Mouse (Mus musculus) cerebellum, postnatal 10 days (tissue): Measurements from ENCODE around the gene Zc2hc1b.
A peak's percentile ranks its signal among the peaks of the same experiment; 100 is the strongest.

Experiments used
- DNase-seq, 2 experiments: peaks; one replicate each; pipeline ENCODE4 v3.0.0; 2021; ENCODE audit warnings: mixed read lengths in 2 of 2

Gene Zc2hc1b

DNA sequence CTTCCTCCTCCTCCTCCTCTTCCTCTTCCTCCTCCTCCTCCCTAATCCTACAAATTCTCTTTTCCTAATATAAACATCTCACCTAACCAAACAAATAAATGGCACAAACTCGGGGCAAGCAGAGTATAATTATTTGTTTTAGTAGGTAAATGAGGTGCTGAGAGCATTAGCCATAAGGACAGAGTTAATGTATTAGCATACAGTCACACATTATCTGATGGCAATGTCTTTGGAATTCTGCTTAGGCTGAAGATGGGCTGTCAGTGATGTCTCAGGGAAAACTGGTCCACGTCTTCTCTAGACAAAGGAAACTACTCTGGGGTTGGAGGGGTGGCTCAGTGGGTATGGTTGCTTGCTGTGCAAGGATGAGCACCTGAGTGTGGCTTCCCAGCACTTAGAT lies 6.4 kb downstream of the Zc2hc1b start:
- DNase-seq: no peak

DNA sequence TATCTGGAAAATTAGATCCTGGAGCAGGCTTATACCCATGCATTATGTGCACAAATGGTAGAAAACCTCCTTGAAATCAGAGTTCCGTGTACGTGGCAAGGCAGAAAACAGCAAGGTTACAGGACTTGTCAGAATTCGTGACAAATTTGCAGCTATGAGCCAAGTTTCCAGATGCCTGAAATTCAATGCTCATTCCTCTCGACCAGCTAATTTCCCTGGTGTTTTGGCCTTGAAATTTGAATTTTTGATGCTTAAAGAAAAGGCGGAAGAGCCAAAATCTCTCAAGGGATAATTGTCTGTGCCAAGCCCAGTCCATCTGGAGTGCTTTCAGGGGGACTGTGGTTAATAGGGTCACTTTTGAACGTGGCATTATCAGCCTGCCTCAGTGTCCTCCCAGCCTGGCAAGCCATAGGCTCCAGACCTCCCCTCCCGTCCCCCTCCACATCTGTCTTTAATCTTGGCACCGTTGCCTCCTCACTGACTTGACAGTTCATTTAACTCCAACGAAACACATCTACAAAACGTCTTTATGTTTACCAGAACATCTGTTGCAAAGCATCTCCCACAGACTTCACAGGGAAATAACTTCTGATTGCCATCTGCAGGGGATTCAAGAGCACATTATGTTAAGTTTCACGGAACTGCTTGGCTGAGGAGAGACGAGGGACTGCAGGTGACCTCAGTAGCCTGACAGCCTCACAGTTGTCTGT lies 6.9 kb downstream of the Zc2hc1b start:
- DNase-seq: peak; percentile 62 to 73

DNA sequence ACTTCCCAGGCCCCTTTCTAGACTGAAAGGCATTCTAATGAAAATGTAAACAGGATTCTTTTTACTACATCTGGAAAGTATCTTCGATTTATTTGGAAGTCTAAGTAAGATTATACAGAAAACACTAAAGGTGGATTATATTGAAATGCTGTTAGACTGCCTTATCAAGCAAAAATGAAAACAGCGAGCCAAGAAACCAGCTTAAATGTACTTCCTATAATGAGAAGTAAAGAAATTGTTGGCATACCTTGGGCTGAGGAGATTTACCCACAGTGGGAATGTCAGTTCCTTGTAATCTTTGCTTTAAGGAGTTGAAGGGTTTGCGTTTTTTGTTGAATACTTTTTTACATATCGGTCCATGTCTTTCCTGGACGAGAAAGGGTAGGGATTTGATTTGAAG lies 9.4 kb downstream of the Zc2hc1b start:
- DNase-seq: no peak

DNA sequence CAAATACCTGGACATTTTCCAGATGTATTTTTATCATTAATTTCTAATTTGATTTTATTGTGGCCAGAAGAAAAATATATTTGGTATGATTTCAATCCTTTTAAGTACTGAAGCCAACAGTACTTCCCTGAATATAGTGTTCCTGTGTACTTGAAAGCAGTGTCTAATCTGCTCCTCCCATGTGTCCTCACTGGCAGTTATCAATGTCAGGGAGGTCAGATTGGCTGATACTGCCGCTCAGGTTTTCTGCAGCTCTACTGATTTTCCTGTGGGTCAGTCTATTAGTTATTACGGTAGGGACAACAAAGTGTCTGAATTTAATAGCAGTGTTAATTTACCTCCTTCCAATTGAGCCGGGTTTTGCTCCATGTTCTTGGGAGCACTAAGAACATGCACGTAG lies 15.8 kb downstream of the Zc2hc1b start:
- no peak for DNase-seq

DNA sequence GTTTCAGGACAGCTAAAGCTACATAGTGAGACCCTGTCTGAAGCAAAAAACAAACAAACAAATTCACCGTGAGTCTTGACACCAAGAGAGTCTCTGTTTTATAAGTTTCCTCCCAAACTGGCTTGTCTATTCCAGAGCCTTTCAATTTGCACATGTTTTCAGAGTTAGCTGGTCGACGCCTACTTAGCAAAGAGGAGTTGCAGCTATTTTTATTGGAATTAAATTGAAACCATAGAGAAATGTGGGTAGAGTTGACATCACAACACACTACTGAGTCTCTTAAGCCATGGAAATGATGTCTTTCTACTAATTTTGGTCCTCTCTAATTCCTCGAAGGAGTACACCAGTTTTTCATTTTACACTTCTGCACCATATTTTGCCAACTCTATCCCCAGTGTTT lies 16.9 kb downstream of the Zc2hc1b start:
- DNase-seq: no peak

DNA sequence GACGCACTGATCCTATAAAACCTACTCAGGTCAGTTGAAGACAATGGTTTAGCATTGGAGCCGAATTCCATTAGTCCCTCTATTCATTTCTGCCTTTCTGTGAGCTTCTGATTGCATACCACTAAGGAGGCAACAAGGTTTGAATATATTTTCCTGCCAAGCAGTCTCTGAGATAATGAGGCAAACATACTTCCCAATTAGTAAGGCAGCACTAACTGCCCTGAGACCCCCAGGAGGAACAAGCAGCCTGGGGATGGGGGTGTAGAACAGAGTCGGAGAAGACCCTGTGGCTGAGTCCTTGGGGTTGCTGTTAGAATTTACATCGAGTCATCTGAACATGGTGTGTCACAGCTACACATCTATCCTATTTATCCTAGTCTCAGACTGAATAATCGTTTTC lies 22.4 kb downstream of the Zc2hc1b start:
- DNase-seq: no peak

DNA sequence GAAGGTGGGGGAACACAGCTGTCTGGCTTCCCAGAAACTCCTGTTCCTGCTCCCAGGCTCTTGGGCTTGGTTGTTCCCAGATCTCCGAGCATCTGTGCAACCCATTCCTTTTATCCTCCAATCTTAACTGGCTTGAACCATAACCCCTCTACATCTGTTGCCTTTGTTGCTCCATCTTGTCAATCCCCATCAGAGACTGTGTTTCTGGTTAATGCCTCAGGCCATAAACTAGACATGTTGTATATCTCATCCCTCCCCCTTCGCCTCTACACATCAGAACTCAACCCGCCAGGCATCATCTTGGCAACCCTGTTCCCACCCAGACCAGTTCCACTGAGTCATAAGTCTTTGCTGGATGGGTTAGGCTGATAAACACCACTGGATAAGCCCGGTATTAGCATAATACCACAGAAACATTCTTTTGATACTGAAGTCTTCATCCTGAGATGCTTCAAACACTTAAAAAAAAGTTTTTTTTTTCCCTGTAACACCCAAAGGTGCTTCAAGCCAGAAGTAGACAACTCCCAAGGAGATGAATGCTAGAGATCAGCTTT lies 24.9 kb downstream of the Zc2hc1b start:
- no peak for DNase-seq

DNA sequence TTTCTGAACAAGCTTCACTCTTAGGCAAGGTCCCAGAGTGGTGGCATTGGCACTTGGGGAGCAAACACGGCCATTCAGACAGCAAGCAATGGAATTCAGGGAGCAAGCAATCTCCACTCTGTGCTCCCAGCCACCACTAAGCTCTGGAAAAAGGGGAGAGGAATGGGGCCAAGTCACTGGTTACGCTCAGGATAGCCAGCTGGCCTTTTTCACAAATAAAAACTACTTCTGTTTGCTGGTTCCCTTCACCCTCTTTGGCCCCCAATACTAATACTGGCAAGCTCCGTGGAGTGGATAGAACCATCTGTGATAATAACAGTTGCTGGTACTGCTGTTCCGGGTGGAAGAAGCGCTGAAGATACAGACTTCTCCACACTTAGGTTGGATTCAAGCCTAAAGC lies 26.5 kb downstream of the Zc2hc1b start:
- DNase-seq: peak; percentile 62 to 68

DNA sequence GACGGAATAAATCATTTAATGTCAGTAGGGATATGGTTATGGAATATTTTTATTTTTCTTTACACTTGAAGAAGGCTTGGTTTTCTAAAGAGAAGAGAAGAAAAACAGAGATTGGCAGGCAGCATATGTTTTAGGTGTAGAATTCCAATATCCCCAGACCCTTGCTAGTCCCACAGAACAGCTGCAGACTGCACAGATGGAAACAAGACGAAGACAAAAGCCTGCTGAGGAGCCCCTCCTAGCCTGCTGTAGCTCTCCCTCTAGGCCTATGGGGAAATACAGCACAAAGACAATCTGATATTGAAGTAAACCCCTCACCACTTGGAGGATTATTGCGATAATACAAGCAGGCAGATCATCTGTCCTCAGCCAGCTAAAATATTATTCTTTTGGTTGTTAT lies 27.4 kb downstream of the Zc2hc1b start:
- no peak for DNase-seq

DNA sequence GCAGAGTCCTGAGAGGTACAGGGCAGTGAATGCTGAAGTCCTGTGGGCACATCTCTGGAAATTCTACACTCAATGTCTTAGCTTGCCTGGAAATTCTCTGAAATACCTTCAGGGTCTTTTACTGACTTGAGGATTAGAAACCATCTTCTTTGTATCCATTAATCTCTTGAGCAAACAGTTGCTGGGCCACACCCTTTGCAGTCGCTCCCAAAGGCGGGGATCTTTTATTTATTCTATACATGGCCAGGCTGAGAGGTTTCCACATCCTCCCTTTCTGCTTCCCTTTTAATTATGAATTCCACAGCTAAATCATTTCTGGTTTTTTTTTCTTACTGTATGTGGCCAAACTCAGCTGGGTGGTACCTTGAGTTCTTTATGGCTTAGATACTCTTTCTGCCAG lies 37.4 kb downstream of the Zc2hc1b start:
- DNase-seq: no peak

DNA sequence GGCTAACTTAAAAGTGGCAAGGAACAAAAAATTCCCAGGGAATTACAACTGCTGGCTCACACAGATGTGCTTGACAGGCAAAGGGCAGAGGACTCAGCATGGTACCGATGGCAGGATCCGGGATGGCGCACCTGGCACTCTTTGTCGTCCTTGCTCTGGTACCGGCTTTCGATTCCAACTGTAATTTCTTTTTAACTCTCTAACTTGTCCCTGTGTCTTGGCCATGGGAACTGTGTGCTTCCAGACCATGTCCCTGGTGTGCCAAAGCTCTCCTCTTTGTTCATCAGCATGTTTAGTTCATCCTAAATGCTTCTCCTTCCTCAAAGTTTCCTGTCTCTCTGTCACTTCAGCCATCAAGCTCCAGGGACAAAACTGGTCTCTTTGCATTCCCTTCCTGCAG lies 39.9 kb downstream of the Zc2hc1b start:
- DNase-seq: no peak

DNA sequence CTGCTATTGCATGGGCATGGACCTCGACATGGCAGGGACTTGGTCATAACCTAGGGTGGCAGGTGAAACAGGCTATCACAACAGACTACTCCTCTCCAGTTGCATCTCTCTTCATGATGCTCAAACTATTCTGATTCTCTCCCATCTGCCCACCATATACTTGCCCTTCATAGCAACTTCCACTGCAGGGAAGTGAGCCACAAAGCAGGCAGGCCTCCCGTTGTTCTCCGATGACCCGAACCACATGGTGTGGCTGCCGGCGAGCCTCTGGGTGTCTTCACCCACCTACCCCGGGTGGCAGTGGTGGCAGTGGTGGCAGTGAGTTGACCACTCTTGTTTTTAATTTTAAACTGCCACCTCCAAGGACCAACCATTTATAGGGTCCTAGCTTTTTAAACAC lies 42.1 kb downstream of the Zc2hc1b start:
- no peak for DNase-seq

DNA sequence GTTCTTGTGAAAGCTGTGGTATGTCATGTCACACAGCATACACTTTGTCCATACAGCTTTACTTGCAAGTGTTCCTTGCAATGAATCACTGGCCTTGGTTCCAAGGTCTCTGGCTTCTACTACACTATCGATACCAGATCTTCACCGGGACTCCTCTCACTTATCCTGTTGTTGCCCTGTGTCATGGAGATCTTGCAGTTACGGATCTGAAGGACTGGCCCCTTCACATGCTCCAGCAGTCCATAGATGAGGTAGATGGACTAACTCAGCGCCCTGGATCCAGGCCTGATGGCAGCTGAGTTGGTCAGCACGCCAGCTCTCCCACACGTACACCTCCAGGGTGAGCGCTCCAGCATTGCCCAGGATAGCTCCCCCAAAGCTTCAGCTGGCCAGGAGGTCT lies 42.5 kb downstream of the Zc2hc1b start:
- DNase-seq: no peak

DNA sequence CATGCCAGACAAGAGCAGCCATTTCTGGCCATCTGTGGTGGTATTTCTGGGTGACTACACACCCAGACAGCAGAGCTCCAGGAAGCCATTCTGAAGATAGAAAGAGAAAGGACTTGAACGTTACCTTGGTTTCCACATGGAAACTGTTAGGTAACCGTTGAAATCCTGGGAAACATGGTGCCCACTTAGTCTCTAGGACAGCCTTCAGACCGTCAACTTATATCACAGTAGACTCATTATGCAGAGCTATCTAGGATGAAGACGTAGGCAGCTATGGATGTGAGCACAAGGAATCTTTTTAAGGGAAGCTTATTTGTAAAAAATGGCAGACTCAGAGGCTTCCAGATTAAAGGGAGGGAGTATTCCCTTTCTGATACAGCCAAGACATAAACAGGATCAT lies 44.0 kb downstream of the Zc2hc1b start:
- no peak for DNase-seq

DNA sequence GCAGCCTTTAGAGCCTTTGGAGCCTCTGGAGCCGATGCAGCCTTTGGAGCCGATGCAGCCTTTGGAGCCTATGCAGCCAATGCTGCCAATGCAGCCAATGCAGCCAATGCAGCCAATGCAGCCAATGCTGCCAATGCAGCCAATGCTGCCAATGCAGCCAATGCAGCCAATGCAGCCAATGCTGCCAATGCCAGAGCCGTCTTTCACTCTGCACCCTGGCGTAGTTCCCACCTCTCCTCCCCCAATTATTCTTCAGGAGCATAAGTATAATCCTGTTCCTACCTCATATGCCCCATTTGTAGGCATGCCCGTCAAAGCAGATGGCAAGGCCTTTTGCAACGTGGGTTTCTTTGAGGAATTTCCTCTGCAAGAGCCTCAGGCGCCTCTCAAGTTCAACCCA lies 49.9 kb downstream of the Zc2hc1b start:
- DNase-seq: peak; percentile 38 to 55

DNA sequence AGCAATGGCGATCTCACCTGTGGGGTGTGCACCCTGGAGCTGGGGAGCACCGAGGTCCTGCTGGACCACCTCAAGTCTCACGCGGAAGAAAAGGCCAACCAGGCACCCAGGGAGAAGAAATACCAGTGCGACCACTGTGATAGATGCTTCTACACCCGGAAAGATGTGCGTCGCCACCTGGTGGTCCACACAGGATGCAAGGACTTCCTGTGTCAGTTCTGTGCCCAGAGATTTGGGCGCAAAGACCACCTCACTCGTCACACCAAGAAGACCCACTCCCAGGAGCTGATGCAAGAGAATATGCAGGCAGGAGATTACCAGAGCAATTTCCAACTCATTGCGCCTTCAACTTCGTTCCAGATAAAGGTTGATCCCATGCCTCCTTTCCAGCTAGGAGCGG lies 50.5 kb downstream of the Zc2hc1b start:
- DNase-seq: peak; percentile 50

DNA sequence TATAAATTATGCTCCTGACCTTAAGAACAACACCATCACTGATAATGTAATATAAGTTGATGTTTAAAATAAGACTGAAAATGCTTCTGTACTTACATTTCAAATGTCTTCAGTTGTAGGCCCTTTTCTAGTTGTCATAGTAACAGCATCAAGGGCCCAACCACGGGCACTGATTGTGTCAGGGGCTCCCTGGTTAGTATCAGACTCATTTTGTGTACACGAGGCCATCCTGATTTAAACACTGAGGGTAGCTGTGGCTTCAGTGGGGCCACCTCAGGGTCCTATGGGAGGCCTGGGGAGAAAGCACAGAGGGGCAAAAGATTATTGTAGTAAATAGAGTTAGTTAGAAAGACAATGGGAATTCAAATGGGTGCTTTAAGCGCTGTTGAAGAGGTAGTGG lies 52.0 kb downstream of the Zc2hc1b start:
- DNase-seq: no peak

DNA sequence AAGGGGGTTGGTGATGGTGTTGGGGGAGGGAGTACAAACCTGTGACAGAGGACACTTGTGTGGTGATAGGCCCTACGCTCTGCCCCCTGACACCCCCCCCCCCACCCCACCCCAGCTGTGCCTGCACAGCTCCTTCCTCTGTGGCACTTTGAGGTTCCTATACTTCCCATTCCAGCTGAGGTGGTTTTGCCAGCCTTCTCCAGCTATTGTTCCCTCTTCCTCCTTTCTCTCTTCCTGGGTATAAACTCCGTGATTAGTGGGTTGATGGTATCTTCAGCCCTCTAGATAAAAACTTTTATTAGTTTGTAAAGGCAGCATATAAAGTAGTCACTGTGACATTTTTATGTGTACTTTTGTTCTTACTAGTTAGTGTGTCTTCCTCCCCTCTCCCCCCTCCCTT lies 58.5 kb downstream of the Zc2hc1b start:
- no peak for DNase-seq

DNA sequence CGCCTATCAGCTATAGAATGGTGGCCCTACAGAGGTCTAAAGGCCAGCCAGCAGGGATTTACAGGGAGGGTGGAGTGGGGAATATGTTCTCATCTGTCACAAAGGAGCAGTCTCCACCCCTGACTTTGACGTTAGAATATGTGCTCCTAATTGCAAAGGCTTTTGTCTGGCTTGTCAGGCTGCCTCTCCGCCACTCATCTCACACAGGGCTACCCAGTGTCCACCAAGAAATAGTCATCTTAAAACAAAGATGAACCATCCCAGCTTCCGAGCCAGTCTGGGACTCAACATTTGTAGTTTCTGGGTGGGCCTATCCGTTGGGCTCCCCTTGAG lies 59.1 kb downstream of the Zc2hc1b start:
- no peak for DNase-seq

DNA sequence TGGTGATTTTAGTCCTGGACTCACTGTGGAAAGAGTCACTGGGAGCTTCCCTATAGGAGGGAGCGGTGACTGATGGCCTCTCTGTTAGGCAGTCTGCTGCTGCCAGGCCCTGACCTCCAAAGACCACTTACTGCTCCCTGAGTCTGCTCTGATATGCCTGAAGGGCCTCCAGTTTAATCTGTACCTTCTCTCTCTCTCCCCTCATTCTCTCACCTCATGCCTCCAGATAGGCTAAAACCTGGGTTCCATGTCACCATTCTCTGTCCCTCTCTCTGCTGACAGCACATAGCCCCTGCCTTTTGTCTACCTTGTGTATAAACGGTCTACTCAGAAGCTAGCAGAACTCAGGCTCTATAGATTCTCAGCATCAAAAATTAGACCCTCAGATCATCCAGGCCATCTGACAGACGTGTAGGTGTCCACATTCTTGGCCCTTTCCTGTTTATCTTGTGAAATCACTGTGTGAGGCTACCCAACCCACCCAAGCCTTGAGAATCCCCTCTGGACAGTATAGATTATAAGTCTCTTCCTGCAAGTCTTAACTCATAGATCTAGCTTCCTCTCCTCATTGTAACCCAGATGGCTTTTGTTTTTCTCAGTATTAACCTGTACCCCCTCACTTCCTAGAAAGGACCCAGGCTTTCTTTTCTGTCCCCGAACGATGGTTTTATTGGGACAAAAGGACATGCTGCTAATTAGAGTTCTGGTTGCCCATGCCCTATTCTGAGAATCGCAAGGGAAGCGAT lies 59.6 kb downstream of the Zc2hc1b start:
- no peak for DNase-seq

DNA sequence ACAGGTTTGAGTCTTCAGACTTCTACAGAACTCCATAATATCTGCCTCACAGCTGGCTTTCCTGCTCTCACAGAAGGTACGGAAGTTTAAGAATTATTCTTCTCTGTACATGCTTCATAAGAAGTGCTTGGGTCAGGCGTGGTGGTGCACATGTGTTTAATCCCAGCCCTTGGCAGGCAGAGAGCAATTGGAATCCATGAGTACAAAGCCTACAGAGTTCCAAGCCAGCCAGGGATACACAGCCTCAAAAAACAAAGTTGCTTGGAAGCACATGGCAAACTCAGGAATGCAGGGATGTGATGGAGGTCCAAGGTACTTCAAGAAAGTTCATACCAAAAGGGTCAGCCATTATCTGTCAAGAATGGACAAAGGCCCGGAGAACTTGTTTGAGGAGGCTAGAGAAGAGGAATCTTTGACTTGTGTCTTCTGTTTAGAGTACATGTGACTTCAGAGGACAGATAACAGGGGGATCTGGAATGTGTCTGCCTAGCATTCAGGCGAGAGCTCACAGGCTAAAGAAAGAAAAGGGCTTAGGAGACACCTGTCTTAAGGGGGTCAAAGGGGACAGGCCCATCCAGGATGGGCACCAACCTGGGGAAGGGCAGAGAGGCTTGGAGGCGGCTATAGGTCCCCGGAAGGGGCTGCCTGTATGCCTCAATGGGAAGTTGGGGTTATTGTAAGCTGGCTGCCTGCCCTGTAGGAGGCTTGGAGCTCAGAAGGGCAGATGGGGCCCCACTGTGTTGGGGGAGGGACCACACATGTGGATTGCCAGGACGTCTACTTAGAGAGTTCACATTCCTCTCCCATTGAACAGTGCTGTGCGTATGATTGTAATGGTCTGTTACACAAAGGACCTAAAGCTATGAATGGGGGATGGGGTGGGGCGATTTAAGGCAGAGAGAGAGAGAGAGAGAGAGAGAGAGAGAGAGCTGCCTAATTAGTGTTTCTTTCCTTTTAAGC lies 60.8 kb downstream of the Zc2hc1b start:
- no peak for DNase-seq

DNA sequence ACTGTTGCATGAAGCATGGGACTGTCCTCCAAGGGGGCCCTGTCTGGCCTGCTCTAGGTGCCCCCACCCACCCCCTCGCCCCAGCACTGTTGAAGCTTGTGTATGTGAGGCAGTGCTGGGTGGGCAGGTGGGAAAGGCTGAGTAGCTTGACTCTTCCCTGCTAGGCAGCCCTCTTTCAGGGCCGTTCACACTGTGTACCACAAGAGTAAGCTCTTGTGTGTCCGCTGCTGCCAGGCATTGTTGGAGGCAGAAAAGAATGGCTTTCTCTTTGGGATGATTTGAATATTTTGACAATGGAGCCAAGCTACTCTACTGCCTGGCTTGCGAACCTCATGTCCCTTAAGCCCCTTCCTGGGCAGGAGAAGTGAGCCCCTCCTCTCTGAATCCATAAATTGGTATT lies 62.8 kb downstream of the Zc2hc1b start:
- no peak for DNase-seq

DNA sequence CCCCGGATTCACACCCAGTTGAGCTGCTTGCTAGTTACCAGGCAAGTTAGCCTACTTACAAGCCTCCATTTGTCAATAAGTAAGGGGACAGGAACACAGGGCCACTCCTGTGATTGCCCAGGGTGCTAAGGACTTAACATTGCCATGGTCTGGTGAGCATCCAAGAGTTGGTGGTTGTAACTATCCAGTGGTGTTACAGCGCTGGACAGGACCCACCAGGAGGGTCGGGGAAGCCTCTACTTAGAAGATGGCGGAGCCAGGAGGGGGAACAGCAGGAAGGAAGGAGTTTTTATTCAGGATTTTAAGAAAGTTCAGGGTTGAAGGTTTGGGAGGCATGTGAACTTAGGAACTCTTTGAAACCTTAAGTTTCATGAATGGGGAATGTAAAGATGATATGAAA lies 64.2 kb downstream of the Zc2hc1b start:
- no peak for DNase-seq
